Mouse (Mus musculus) fat pad, adult 2 months (tissue): ENCODE measurements around the gene Sema3g.

Experiments used
- DNase-seq: peaks from one replicate; pipeline ENCODE4 v3.0.0-alpha.2; 2011; ENCODE audit warnings: low read depth, low spot score; ENCODE audit errors: extremely low read depth

The Sema3g gene

DNA sequence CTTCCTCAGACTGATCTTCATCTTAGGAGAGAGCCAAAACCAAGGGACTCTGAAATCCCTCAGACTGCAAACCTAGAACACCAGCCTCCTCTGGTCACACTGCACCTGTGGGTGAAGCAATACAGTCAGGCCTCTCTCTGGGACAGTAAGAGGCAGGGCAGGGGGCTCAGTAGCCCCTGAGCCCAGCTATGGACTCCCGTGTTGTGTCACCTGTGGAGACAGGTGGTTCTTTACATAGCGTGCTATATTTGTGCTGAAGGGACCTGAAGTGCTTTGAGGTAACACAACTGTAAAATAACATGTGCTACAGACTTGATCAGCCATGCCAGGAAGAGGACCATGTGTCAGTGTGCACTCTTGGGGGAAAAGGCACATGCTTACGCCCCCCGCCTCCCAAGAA, 22.1 kb upstream of the Sema3g start:
- no peak for DNase-seq

DNA sequence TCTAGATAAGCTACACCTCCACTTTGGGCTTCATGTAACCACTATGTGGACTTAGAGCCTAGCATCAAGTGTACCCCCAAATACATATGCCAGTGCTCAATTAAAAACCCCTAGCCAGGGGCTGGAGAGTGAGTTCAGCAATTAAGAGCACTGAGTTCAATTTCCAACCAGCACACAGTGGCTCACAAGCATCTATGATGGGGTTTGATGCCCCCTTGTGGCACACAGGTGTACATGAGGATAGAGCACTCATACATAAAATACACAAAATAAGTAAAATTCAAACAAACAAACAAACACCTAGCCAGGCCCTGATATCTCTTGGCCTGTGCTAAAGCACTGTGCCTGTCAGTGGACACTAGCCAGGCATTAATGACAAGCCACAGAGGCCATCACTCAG, 21.7 kb upstream of the Sema3g start:
- DNase-seq, result no peak

DNA sequence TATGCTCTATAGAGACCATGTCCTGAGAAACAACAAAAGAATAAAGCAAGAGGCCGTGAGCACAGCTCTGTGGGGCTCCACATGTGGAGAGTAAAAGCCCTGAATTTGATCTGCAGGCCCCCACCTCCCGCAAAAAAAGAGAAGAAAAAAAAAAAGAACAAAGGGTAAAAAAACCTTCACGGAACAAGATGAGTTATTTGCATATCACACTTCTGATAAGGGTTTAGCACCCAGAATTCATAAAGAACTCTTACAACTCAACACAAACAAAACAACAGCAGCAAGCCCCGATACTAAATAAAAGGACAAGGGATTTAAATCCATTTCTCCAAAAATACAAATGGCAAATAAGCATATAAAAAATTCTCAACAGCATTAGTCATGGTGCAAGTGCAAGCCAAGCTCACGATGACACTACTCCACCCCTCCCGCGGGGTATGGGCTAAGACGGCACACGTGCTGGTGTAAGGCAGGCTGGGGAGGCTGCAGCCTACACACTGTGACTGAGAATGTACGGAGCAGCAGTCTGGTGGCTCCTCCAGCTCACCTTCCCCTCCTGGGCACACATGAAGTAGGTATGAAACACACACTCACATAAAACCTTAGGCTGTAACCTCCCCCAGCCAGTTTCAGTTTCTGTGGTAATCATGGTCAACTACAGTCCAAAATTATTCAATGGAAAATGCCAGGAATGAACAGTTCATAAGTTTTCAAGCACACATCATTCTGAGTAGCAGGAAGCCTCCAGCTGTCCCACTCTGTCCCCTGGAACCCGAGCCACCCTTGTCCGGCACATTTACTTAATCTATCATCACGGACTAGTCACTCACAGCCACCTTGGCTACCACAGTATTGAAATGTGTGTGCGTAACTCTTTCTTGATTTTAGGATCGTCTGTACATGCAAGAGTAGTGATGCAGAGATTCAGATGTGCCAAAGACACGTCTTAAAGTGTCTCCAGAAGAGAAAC, 19.8 kb upstream of the Sema3g start:
- no peak for DNase-seq

DNA sequence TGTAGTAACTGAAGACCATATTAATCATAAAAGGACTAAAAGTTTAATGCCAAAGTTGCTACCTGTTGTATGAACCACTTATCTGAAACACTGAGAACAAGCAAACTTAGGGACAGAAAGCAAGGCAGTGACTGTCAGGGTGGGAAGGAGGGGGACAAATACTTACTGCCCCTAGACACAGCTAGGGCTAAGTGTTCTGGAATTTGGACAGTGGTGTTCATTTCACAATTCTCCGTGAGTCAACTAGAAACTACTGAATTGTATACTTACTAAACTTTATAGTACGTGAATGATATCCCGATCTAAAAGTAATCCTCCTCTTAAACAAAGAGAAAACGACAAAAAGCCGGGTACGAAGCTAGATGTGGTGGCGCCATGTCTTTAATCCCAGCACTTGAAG, 18.1 kb upstream of the Sema3g start:
- no peak for DNase-seq

DNA sequence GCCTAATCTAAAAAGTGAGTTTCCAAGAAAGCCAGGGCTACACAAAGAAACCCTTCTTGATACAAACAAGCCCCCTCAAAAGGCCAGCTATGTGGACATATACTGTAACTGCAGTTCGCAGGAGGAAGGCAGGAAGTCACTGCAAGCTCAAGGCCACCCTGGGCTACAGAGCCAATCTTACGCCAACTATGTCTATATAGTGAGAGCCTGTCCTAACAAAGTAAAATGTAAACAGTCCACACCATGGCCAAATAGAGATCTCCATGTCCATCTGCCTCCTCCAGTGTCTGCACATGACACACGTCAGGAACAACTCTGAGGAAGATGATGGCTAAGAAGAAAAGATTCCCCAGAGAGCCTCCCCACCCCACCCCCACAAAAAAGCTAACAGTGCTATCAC, 17.6 kb upstream of the Sema3g start:
- no peak for DNase-seq

DNA sequence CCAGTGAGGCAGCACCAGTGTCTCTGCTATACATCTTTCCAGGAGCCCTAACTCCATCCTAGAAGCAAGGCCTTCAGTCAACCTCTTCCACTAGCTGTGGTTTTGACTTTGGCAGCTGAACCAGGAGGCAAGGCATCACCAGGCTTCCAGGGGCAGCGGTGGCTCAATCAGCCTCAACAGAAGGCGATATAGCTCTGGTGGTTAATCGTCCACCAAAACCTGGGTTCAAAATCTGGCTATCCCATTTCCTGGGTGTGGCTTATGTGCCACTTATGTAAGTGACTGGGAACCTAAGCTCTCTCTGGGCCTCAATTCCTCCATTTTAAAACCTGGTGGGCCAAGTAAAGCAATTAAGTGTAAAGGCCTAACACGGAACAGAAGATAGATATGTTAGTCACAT, 12.8 kb upstream of the Sema3g start:
- no peak for DNase-seq

DNA sequence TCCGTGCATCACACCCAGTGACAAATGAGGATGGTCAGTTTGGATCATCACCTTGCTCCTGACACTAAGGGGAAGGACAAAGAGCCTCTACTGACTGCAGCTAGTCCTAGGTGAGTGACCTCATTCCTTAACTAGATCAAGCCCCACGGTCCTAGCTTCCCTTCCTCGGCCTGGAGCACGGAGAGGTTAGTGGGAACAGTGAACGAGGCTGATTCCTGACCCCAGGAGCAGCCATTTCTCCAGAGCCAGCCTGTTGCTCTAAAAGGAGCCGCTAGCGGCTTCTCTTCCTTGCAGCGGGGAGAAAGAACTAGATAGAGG, 12.5 kb upstream of the Sema3g start:
- no peak for DNase-seq

DNA sequence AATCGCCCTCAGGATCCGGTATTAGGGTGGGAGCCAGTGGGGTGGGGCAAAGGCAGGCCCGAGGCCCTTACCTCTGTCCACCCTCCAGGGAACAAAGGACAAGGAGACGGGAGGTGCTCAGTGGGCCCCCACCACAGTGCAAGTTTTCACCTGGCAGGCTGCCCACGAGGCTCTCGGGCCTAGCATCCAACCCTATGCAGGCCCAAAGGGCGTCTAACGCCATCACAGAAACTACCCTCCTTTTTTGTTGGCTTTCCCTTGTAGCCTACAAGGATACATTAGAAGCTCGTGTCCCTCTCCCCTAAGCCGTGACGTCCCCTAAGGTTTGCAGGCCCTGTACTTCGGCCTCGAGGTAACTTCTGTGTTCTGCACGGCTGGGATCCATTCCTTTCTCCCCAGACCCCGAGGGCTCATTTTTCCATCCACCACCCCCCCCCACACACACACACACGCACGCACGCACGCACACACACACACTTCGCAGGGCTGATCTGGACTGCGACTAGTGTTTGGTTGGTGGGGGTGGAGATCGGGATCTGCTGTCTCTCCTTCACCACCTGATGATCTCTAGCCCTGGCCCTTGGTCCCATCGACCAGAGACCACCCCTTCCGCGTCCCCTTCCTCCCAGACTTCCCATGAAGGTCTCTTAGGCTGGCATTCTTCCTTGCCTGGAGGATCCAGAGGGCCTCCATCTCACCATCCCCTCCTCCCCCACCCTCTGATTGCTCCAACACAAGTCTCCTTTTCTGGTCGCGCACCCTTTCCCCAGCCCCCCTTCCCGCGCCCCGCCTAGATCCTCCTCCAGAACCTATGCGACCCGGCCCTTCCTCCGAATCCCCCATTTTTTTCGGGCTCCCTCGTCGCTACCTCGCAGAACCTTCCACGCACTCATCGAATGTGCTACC, 11.8 kb upstream of the Sema3g start:
- no peak for DNase-seq

DNA sequence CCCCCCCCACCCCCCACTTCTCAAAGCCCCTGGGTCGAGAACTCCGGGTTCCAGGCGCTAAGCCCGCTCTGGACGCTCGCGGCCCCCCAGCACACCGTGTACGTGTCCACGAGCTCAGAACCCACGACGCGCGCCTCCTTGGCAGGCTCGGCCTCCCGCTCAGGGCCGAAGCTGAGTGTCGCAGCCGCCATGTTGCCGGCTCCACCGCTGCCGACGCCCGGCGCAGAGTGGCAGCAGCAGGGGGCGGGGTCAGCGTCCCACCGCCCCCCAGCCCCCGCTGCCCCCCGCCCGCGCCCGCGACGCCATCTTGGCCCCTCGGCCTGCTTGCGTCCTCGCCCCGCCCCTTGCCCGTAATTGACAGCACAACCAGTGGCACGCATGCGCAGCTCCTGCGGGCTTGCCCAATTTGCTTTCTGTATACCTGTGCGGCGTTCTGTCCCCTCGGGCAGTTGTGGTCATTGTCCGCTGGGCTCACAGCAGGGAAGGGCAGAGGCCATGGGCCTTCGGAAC, 11.1 kb upstream of the Sema3g start:
- DNase-seq, result no peak

DNA sequence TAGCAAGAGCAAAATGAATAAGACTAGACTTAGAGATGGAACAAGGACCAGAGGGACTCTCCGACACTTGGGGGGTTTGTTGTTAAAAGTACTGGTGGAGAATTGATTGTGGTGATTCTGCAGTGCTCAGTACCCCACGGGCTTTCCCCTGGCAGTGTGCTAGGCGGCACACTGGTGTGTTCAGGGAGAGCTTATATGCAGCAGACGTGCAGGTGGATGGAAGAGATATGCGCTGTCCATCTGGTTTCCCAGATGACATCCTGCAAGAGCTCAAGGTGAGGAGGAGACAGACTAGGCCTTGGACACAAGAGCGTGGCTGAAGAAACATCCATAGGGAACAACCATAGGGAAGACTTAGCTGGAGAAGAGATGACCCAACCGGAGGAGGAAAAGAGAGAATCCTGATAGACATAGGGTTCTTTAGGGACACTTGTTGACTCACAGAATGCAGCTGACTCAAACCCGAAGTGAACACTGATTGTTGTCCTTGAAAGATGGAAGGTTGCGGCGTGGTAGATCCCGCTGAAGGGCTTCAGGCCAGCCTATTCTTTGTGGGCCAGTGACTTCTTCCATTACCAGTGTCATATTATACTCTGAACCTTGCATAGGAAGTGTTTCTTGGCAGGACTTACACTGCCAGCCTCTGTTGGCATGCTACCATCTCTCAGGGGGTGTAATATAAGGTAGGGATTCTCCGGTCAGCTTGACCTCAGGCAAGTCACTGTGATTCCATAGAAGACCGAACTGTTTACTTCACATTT, 10.4 kb upstream of the Sema3g start:
- DNase-seq, result no peak

DNA sequence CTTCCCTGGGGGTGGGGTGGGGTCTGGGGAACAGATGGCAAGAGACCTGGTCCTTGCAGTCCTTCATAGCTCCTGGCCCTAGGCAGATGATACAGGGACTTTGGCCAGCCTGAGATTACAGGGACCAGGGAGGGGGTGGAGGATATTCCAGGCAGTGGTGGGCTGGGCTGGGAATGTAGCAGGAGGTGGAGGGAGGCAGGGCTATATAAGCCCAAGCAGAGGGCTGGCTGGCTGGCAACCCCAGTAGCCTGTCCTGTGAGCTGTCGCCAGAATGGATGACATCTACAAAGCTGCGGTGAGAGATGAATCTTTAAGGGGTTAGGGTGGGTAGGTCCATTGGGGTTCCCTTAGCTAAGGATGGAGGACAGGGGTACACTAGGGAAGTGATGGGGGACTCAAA, 9.6 kb upstream of the Sema3g start, which contains the start of gene Tnnc1:
TSS of gene Tnnc1 (plus strand) at position 229 of the 400 bp plus-strand sequence.
- no peak for DNase-seq

DNA sequence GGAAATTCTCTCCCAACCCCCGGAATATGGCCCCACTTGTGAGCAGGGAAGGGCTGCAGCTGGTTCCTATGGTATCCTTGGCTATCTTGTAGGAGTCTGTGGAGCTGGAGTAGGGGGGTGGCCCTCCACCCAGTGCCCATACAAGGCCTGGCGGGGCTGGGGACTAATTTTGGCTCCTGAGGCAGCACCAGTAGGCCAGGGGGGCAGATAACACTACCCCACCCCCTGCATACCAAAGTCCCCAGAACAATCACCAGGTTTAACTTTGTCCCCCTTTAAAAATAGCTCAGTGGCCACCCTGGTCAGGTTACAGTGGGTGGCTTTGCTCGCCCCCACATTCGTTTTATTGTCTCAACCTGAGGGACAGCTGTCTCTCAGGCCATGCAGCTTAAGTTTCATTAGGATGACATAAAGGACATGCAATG, 8.5 kb upstream of the Sema3g start:
- DNase-seq, result no peak

DNA sequence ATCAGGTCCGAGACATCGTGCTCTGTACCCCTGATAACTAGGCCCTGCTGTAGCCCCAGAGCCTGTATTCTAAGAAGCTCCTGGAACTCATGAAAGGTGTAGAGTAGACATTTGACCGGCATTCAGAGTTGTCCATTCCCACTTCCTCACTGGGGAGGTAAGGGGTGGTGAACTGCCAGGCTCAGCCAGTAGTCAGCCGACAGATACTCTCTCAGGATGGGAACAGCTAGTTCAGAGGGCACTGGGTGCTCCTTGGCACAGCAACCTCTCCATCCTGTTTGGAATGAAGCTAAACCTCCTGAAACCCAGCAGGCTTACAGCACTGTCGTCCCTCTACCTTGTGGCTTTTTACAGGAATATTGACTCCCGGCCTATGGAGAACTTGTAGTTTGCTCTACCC, 5.8 kb upstream of the Sema3g start:
- no peak for DNase-seq

DNA sequence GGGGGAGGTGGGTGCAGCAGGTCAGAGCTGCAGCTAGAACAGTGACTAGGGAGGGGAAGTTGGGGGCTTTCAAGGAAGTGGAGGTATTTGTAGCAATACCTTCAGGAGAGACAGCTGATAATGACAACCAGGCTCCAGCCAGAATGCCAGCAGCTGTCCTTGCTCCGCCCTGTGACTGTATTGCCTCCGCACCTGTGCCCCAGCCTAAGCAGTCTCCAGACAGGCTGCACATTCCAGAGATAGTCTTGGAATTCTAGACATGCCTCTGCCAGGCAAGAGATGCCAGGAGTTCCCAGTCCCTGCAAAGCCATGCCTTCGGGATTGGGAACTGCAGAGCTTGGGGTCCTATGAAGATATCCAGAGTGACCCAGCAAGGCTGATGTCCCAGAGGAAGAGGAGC, 5.2 kb upstream of the Sema3g start:
- no peak for DNase-seq

DNA sequence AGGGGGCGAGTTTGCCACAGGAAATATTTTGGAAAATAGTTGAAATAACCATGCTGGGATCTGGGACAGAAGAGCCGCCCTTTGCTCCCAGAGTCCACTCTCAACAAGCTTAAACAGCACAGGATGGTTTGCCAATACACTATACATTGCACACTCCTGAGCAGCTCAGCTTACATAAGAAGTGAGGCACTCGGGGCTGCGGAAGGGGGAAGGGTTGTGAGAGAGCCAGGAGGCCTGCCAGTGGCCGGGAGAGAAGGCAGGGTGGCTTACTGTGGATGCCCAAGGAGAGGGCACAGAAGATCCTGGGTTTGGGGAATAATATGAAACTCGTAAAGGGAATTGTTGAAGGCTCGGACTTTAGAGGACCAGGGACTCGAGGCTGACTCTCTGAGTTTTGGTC, 3.8 kb upstream of the Sema3g start:
- no peak for DNase-seq

DNA sequence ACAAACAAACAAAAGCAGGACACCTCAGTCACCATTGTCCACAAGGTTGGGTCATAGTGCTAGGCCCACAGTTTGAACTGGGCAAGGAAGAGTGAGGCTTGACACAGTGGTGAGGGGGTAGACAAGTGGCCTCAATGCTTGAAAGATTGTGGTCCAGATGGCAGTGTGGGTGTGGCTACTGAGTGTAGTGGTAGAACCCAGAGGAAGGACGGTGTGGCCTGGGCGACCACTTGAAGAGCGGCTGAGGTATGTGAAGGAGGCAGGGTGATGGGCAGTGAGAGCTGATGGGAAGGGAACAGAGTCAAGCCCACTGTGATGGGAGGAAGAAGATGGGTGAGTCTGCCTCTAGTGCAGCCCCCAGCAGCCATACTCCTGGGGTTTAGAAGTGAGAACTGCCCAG, 3.0 kb upstream of the Sema3g start:
- DNase-seq, result no peak

DNA sequence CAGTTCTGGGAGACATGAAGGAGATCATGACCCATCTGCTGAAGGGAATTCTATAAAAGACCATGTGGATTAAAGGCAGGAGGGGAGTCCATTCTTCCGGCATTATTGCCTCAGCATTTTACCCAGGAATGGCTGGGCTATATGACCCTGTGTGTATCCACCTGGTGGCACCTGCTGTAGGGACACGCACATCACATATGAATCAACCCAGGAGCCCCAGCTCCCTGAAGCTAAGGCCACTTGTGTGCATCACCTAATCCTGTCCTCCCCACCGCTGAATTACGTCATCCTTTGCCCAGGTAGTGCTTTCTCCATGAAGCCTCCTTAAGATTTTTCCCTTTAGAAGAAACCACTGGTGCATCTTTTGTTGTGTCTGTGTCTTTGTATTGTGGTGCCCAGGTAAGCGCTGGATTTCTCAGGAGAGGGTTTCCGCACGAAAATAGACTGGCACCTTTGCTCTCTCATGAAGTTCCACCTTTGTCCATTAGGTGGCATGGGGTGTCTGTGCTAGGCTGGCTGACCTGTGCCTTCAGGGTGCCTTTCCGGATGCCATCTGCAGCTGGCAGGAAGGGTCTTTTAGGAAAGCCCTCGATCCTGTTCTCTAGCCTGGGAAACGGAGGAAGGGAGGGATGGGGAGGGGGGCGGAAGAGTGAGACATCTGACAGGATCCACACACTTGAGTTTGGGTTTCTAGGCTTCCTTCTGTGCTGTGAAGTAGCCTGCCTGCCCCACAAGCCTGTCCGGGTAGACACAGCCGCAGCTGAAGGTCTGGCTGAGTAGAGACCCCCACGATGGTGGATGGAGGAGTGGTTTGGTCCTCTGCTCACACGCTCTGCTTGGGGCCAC, 2.3 kb upstream of the Sema3g start:
- no peak for DNase-seq

DNA sequence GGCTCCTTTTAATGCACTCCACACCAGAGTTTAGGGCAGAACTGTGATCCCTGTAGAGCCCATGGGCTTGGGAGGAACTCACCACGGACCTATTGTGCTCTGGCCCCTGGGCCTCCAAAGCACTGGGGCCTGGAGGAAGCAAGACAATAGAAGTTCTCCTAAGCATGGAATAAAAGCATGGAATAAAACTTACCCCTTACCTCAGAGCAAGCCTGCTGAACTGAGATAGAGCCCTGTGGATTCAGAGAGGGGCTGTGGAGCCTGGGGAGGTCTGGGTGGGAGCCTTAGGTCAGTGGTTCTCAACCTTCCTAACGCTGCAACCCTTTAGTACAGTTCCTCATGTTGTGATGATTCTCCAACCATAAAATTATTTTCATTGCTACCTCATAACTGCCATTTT, 814 bp upstream of the Sema3g start, which contains the start of gene Nisch:
TSS of gene Nisch (minus strand) at position 101 of the 400 bp plus-strand sequence.
- no peak for DNase-seq

DNA sequence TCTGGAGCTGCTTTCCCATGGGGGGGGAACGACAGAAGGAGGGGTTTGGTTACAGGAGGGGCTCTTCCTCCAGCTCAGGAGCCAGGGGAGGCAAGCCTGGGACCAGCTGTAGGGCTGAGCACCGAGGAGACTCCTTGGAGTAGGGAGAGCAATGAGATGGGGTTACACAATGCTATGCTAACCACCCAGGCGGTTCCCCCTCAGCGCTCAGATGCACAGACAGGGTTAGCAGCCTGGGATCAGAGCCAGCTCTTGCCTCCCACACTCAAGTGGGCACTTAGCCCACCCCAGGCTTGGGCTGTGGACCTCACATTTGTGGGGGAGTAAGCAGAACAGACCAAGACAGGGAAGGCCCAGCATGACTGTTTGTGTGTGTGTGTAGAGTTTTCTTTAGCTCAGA, 9.3 kb downstream of the Sema3g start:
- no peak for DNase-seq

DNA sequence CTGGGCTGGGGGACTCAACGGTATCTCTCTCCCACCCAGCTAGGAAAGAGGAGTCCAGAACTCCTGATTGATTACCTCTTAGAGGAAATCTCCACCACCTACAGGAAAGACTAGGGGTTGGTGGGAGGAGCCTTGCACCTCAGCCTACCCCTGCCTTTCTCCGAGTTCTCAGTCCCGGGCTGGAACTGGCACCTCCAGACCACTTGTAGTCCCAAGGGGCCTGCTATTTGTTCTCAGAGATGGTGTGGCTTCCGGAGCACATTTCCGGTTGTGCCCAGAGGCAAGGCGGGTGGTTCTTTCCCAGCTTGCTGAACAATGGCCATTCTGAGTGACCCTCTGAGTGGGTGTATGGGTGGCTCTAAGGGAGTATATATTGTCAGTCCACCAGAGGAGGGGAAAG, 10.6 kb downstream of the Sema3g start:
- DNase-seq, result no peak
